Mouse (Mus musculus) embryonic facial prominence, embryonic 14.5 days (tissue): ENCODE results near the gene Dusp10. TPM values are rescaled to one million over a fixed set of nuclear protein-coding genes. Genes with fewer than 3 reads are reported as not detected.

Experiments
- ATAC-seq: fragments of 200-750 bp; cut with Nextera tagmentation; 2 replicates; pipeline ENCODE4 v1.8.0; 2017; ENCODE audit warnings: low read depth, moderate number of reproducible peaks, moderate TSS enrichment
- DNase-seq: peaks from one replicate; pipeline ENCODE4 v3.0.0-alpha.2; 2015; ENCODE audit warnings: low spot score
- H3K27ac ChIP-seq: fragments of 300-500 bp; sonication (generic); replicated peaks from 2 replicates; pipeline ENCODE4 v1.5.1; 2014; ENCODE audit warnings: low read depth, mild to moderate bottlenecking, low read length, moderate library complexity
- H3K27me3 ChIP-seq: fragments of 300-500 bp; sonication (generic); replicated peaks from 2 replicates; pipeline ENCODE4 v1.6.1; 2014; ENCODE audit warnings: low read length; ENCODE audit not compliant: control insufficient read depth, insufficient read depth
- H3K36me3 ChIP-seq: fragments of 300-500 bp; sonication (generic); 2 replicates; pipeline ENCODE4 v1.6.1; 2014; ENCODE audit warnings: low read length, mixed read lengths; ENCODE audit not compliant: control insufficient read depth, insufficient read depth
- H3K4me1 ChIP-seq: fragments of 300-500 bp; sonication (generic); 2 replicates; pipeline ENCODE4 v1.6.1; 2014; ENCODE audit warnings: antibody characterized with exemption, low read length; ENCODE audit not compliant: control insufficient read depth, insufficient read depth
- H3K4me2 ChIP-seq: fragments of 300-500 bp; sonication (generic); 2 replicates; pipeline ENCODE4 v1.6.1; 2014; ENCODE audit warnings: low read depth, mild to moderate bottlenecking, low read length, moderate library complexity, mixed read lengths
- H3K4me3 ChIP-seq: fragments of 300-500 bp; sonication (generic); 2 replicates; pipeline ENCODE4 v1.5.1; 2014; ENCODE audit warnings: low read depth, mild to moderate bottlenecking, low read length
- H3K9ac ChIP-seq: fragments of 300-500 bp; sonication (generic); 2 replicates; pipeline ENCODE4 v1.6.1; 2014; ENCODE audit warnings: low read depth, mild to moderate bottlenecking, low read length, moderate library complexity, mixed read lengths
- H3K9me3 ChIP-seq: fragments of 300-500 bp; sonication (generic); 2 replicates; pipeline ENCODE4 v1.6.1; 2016; ENCODE audit warnings: low read length; ENCODE audit not compliant: control insufficient read depth
- WGBS: fragments of 180-500 bp; shearing (Covaris S2); extraction: QIAGEN DNeasy Blood & Tissue Kit; methylation state at CpG from one replicate; pipeline ENCODE4 v1.1.7; 2014; 5-methylcytosine and 5-hydroxymethylcytosine counted together
- polyA plus RNA-seq: library from polyadenylated mRNA; unstranded; fragments of >200 nt; fragmentation: Nextera tagmentation; extraction: Ambion mirVana; gene quantifications from 2 replicates; pipeline ENCODE4 v1.2.1, GENCODE M21; 2014

Dusp10 gene
- 17.1 and 17.7 TPM in 2 replicates for polyA plus RNA-seq

DNA sequence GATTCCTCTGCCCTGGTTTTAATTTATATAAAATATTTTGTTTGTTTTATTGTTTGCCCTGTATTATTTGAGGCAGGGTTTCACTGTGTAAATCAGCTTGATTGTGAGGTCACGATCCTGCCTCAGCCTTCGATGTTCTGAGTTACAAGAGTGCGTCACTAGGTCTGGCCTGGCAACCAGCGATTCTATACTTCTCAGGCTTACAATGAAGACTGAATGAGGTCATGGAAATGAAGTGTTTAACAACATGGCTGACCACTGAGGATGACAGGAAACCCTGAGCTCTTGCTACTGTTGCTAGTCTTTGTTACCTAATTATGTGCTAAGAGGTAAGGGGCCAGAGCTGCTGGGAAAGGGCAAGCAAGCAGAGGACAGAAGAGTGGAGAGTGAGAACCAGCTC is at the start of gene Dusp10:
Dusp10 (plus strand) TSS at position 197 of the 400 bp plus-strand sequence.
- no peak for DNase-seq
- ATAC-seq: no peak
- Histone ChIP-seq H3K9me3 (no peaks in the 10 kb centered on the region), H3K4me2 (no peak within 1 kb of the TSS), H3K4me1 (no peaks in the 10 kb centered on the region), H3K27me3 (no peaks in the 10 kb centered on the region), H3K36me3 (no peaks in the 10 kb centered on the region), H3K27ac (no peak within 1 kb of the TSS), H3K4me3 (no peak within 1 kb of the TSS), H3K9ac (no peak within 1 kb of the TSS)
- 85% methylated on average over 4 of the region's 4 CpGs for WGBS

DNA sequence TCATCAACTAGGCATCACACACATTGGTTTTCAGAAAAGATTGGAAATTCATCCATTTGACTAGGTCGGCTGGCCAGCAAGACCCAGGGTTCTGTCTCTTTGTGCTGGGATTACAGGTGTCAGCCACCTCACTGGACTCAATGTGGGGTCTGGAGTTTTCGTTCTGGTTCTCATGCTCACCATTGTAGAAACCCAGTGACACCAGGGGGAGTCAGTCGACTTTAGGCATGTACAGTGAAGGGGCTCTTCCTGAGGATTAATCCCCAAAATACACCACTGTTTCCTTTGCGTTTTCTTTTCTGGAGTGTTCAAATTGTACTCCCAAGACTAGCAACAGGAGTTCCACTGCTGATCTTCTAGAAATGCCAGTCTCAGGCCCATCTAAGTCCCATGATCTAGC is 47.8 kb upstream of the Dusp10 start:
- no peak overlapping the region for H3K4me3 ChIP-seq

GRCm38 (mm10) chr1:183969265-183969664 is 43.8 kb upstream of the Dusp10 start:
- no peaks in the 10 kb centered on the region for H3K36me3 ChIP-seq
- no peak for DNase-seq
- H3K4me3 ChIP-seq: no peak overlapping the region
- H3K27ac ChIP-seq: no peak overlapping the region
- H3K4me2 ChIP-seq: no peak overlapping the region
- ATAC-seq: no peak
- no peaks in the 10 kb centered on the region for H3K4me1 ChIP-seq
- no peaks in the 10 kb centered on the region for H3K27me3 ChIP-seq
- H3K9me3 ChIP-seq: no peaks in the 10 kb centered on the region
- 82% methylated on average over 1 of the region's 1 CpGs for WGBS
- no peak overlapping the region for H3K9ac ChIP-seq

More for the DNA sequence above, 47.8 kb upstream of the Dusp10 start:
- Histone ChIP-seq H3K27me3 (no peaks in the 10 kb centered on the region), H3K4me1 (no peaks in the 10 kb centered on the region), H3K36me3 (no peaks in the 10 kb centered on the region), H3K27ac (no peak overlapping the region), H3K9ac (no peak overlapping the region), H3K4me2 (no peak overlapping the region), H3K9me3 (no peaks in the 10 kb centered on the region)
- ATAC-seq (no peak), DNase-seq (no peak)
- WGBS: 72% methylated on average over 4 of the region's 4 CpGs

DNA sequence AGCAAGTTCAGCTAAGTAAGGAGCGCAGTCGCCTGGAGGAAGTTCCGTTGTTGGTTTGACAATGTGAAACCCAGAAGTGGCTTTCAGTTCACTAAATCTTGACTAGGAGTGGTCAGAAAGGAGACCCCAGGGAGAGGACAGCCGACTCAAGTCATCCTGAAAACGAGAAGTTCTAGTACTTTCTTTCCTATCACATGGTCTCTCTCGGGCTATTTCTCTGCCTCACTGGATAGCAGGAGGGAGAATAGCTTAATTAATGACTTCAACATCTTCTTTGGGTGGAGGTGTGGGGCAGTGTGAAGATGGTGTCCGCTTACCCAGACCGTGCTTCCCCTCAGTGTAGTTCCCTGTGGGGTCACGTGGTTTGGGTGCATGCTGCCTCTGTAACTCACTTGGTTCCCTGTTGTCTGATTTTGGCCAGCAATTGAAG is 33.3 kb upstream of the Dusp10 start:
- DNase-seq: no peak
- Histone ChIP-seq H3K4me2 (no peak overlapping the region), H3K27ac (no peak overlapping the region), H3K4me1 (no peaks in the 10 kb centered on the region), H3K36me3 (no peaks in the 10 kb centered on the region), H3K4me3 (no peak overlapping the region), H3K9me3 (no peaks in the 10 kb centered on the region), H3K27me3 (no peaks in the 10 kb centered on the region), H3K9ac (no peak overlapping the region)
- 93% methylated on average over 9 of the region's 9 CpGs for WGBS
- ATAC-seq: no peak

DNA sequence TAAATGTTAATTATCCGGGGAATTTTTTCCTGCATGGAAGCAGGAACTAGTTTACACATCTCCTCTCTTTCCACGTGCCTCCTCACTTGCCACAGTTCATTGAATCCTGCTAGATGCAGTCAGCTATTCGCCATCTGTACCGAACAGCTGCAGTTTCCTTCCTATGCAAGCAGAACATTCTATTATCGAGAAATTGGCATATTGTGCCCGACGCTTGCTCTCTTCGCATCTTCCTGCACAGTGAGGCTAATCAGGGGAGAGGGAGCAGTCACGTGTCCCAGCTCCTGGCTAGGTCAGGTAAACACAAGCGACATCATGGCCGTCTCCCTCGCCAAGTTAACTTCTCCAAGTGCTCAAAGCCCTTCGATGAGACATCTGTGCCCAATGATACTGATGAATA is 31.0 kb upstream of the Dusp10 start:
- ATAC-seq: no peak
- Histone ChIP-seq H3K9me3 (peaks cover 2% of the 10 kb centered on the region; the same call in 1 of the 2 replicates), H3K27ac (no peak overlapping the region), H3K9ac (no peak overlapping the region), H3K4me2 (no peak overlapping the region), H3K4me1 (no peaks in the 10 kb centered on the region), H3K4me3 (no peak overlapping the region), H3K36me3 (no peaks in the 10 kb centered on the region), H3K27me3 (no peaks in the 10 kb centered on the region)
- WGBS: 57% methylated on average over 13 of the region's 13 CpGs
- DNase-seq: peak; percentile 31

DNA sequence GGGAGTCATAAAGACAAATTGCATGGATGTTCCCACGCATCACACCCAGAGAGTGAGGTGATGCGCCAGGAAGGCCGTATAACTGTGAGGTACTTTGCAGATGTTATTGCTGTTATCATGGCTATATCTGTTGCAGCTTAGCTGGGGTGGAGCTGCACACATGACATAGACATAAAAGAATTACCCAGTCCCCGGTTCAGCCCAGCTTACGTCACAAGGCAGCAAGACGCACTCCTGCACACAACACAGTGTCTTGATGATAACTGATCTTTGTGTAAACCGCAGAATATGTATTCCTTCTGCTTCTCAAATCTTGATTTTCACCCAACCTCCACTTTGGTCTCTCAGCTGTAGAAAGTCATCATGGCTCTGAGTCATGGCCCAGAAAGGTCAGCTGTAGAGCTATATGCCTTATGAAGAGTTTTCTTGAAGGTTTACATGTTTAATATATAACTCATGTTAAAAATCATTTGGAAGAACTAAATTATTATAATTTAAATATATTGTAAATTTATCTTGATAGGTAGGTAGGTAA is 25.3 kb upstream of the Dusp10 start:
- H3K27ac ChIP-seq: no peak overlapping the region
- H3K4me1 ChIP-seq: no peaks in the 10 kb centered on the region
- no peaks in the 10 kb centered on the region for H3K36me3 ChIP-seq
- no peak overlapping the region for H3K4me3 ChIP-seq
- WGBS: 89% methylated on average over 7 of the region's 7 CpGs
- H3K9me3 ChIP-seq: peaks cover 2% of the 10 kb centered on the region; the same call in 1 of the 2 replicates
- DNase-seq: no peak
- H3K4me2 ChIP-seq: no peak overlapping the region
- ATAC-seq: no peak
- no peaks in the 10 kb centered on the region for H3K27me3 ChIP-seq
- no peak overlapping the region for H3K9ac ChIP-seq

DNA sequence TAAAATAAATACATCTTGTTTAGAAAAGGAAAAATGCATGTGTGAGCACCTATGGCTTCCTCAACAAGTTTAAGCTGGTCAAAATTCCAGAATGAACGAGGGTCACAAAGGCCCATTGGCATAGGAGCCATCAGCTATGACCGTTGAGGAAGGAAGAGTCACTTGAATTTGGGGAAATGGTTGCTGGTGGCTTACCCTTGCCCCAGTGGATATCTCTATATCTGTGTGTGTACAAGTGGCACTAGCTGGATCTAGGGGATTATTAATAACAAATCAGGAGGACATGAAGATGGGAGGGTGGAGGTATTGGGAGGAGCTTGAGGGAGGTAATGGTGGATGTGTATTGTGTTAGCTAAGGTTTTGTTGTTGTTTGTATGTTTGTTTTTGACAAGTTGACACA is 21.2 kb upstream of the Dusp10 start:
- H3K9ac ChIP-seq: no peak overlapping the region
- no peak for ATAC-seq
- no peak overlapping the region for H3K27ac ChIP-seq
- H3K4me2 ChIP-seq: no peak overlapping the region
- no peak overlapping the region for H3K4me3 ChIP-seq
- WGBS: 85% methylated on average over 2 of the region's 2 CpGs
- H3K36me3 ChIP-seq: no peaks in the 10 kb centered on the region
- no peaks in the 10 kb centered on the region for H3K4me1 ChIP-seq
- no peak for DNase-seq
- H3K27me3 ChIP-seq: no peaks in the 10 kb centered on the region
- H3K9me3 ChIP-seq: no peaks in the 10 kb centered on the region

GRCm38 (mm10) chr1:183997207-183997606 is 15.9 kb upstream of the Dusp10 start:
- ATAC-seq (no peak), DNase-seq (no peak)
- Histone ChIP-seq H3K4me2 (no peak overlapping the region), H3K4me1 (no peaks in the 10 kb centered on the region), H3K27ac (no peak overlapping the region), H3K9ac (no peak overlapping the region), H3K9me3 (no peaks in the 10 kb centered on the region), H3K36me3 (no peaks in the 10 kb centered on the region), H3K4me3 (no peak overlapping the region), H3K27me3 (no peaks in the 10 kb centered on the region)
- WGBS: 66% methylated on average over 2 of the region's 2 CpGs

DNA sequence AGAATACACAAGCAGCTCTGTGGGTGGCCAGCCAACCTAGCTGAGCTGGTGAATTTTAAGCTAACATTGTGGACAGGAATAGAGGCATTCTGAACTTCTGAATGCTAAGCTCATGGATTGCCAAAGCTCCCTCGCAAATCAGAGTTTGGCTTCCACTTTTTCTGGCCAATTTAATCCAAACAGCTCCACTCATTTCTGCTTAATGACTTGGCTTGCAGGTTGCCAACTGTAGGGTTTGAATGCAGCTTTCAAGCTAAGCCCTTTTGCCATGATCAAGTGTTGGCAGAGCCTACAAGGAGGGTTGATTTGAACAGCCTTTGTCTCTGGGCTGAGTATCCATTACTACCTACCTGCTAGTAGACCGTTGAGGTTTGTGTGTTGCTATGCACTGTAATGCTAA is 10.6 kb upstream of the Dusp10 start:
- no peak for ATAC-seq
- Histone ChIP-seq H3K9me3 (no peaks in the 10 kb centered on the region), H3K4me3 (no peak overlapping the region), H3K27me3 (no peaks in the 10 kb centered on the region), H3K27ac (no peak overlapping the region), H3K9ac (no peak overlapping the region), H3K36me3 (no peaks in the 10 kb centered on the region), H3K4me2 (no peak overlapping the region), H3K4me1 (peaks cover 9% of the 10 kb centered on the region; the same call in 1 of the 2 replicates)
- WGBS: 78% methylated on average over 2 of the region's 2 CpGs
- DNase-seq: no peak
